Mouse (Mus musculus) thymus, postnatal 10 days (tissue): Measurements from ENCODE around the gene Il20rb.

Experiments used
- DNase-seq, 2 experiments: peaks; one replicate each; pipeline ENCODE4 v3.0.0; 2021; ENCODE audit warnings: low spot score in 2 of 2

The Il20rb gene

DNA sequence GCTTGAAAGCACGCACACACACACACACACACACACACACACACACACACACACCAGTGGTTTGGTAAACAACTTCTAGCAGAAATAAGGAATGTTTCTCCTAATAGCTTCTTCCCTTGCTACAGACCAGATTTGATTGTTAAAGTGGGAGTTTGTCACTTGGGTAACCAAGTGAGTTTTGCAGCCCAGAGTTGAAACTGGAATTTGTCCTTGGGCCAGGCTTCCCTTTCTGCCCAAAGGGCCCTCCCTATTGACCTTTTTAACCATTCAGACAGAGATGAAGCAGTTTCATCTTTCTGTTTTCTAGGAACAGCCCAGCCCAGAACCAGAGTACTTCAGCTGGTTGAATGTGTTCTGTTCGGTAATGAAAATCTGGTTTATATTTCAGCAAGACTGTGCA, 55.7 kb downstream of the Il20rb start:
- DNase-seq: no peak

DNA sequence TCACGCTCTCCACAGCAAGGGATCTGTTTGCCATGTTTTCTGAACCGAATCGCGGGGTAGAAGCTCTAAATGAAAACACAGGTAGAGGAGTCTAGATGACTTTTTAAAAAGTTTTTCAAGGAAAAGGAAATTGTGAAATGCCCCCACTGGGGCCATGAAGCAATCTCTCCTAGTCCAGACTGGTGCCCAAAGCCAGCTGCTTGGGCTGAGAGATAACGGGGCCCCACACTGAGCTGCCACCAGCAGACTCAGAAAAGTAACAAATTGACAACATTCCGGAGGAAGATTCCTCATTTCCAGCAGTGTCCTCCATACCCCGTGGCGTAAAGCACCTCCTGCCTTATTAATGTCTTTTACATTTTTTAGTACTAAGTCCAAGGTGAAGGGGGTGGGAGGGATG, 66.9 kb downstream of the Il20rb start:
- no peak for DNase-seq

DNA sequence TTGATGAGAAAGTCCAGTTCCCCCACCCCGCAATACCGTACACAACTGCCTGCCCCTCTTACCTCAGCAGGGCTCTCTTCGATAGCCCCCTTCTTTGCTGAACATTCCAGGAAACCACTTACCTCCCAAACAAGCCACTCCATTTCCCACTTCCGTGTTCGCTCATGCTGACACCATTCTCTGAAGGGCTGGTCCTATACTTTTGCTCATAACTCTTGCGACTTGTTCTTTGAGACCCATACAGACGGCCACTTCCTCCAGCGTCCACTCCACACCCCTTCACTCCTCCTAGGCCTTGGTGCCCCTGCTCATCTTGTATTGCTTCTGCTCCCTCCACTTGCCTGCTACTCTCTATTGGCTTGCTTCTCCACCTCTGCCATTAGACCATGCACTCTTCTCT, 67.5 kb downstream of the Il20rb start:
- no peak for DNase-seq

DNA sequence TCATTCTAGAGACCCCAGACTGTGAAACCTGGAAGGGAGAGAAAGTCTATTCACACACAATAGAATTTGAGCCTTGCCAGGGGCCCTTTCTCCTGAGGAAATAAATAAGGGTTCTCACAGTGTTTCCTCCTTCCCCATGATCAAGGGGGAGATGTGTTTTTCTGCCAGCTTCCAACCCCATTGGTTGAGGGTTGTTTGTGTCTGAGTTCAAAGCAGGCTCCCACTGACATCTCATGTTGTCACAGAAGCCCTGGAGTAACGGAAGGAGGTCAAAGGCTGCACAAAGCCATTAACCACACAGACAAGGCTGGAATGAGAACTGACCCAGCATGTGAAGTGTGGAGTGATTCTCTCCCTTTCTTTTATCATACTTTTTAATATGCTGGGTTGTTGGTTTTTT, 69.8 kb downstream of the Il20rb start:
- no peak for DNase-seq

DNA sequence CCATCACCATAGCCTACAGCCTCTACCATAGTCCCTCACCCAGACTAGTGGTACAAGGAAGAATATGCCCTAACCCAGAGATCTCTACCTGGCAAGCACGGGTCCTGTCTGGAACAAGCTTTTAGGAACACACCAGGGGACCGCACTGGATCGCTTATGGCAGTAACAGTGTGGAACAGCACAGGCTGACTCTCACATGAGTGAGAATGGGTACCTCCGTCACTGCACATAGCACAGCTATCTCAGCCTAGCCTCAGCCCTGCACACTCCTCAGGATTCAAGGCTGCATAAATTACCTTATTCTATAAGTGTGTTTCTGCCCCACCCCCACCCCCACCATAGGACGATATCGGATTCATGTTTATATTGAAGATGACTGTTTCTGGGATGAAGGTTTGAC, 70.3 kb downstream of the Il20rb start:
- DNase-seq: no peak

DNA sequence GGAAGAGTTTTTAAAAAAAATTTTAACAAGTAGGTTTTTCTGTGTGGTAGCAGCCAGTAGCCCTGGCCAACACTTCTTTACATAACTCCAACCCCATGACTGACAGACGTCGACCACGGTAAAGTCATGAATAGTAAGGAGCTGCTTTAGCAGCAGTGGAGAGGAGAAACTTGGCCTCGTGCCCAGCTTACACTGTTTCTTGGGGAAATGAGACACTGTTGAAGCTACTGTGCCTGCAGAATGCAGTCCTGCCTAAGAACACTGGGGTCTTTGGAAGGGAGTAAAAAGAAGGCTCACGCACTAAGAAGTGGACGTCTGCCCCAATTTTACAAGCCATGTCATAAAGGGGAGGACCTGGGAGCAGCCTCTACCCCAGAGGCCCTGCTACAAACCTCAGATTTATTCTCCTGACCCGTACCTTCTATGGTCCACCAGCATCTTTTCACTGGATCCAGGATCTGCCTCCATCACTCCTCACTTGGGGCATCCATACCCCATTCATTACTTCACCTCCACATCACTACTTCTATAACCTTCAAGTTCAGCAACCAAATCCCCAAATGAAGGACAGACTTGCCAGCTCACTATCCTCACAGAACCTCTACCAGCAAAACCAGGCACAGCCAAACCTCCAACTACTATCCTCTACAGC, 71.1 kb downstream of the Il20rb start:
- DNase-seq: no peak
